Mouse (Mus musculus) v-Abl transformed pro-B cells (cell line): ENCODE data around the gene Cyp26c1.

Experiments used
- in situ Hi-C, 2 experiments: fragments of 400-800 bp; cut with MboI; formaldehyde crosslinking; loops; one replicate each; pipeline ENCODE4 v1.15.1; 2025; ENCODE audit not compliant: unreplicated experiment in 2 of 2

Gene Cyp26c1

DNA sequence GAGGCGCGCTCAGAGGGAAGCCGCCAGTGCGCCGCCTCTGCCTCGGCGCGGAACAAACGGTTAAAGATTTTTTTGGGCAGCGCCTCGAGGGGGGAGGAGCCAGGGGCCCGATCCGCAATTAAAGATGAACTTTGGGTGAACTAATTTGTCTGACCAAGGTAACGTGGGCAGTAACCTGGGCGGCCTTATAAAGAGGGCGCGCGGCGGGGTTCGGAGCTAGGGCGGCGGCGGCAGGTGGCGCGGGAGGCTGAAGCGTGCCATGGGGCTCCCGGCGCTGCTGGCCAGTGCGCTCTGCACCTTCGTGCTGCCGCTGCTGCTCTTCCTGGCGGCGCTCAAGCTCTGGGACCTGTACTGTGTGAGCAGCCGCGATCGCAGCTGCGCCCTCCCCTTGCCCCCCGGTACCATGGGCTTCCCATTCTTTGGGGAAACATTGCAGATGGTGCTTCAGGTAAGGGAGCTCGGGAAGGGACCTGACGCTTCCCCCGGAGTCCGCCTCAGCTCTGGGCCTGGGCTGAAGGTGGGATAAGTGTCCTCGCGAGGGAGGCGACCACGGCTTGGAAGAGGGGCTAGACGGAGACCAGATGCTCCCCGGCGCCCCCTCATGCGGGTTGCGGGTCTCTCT, 12.4 kb downstream of the Cyp26c1 start, which contains the start of gene Cyp26a1:
Cyp26a1 (plus strand) TSS at position 148 of the 622 bp plus-strand sequence.
- in situ Hi-C loops, result loop anchor here in 1 of 2 experiments (5.0 kb wide), 1 partner anchor 350 kb away; no protein-coding TSS in a partner anchor

DNA sequence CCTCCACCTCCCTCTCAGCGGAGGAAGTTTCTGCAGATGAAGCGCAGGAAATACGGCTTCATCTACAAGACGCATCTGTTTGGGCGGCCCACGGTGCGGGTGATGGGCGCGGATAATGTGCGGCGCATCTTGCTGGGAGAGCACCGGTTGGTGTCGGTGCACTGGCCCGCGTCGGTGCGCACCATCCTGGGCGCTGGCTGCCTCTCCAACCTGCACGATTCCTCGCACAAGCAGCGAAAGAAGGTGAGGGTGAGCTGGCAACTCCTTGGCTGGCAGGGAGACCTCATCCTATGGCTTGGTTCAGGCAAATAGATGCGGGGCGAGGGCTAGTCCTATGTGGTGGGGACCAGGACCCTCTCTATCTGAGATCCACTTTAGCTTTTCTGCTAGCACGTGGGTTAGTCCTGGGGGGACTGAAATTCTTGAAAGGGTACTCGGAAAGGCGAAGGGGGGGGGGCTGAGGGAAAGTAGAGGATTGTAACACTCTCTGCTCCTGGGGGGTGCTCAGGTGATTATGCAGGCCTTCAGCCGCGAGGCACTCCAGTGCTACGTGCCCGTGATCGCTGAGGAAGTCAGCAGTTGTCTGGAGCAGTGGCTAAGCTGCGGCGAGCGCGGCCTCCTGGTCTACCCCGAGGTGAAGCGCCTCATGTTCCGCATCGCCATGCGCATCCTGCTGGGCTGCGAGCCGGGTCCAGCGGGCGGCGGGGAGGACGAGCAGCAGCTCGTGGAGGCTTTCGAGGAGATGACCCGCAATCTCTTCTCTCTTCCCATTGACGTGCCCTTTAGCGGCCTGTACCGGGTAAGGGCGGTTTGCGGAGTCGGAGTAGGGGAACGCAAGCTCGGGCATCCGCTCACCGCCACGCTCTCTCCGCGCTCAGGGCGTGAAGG, 13.1 kb downstream of the Cyp26c1 start:
- in situ Hi-C loops, result loop anchor here in 1 of 2 experiments (5.0 kb wide), 1 partner anchor 349 kb away; no protein-coding TSS in a partner anchor

DNA sequence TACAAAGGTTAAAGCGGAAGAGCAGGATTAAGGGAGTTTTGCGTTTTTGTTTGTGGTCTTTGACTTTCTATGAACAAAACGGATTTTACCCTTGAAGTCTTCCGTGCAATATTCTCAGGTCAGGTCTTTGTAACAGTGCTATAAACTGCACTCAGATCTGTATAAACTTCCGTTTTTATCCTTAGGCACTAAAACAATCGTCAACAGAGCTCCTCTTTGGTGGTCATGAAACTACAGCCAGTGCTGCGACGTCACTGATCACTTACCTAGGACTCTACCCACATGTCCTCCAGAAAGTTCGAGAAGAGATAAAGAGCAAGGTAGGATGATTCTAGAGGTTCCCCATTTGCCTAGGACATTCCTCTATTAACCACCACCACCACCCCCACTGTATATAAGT, 14.3 kb downstream of the Cyp26c1 start:
- in situ Hi-C loops, result loop anchor here (5.0 to 10.0 kb wide), 8 partner anchors 132 to 655 kb away; no protein-coding TSS in a partner anchor

DNA sequence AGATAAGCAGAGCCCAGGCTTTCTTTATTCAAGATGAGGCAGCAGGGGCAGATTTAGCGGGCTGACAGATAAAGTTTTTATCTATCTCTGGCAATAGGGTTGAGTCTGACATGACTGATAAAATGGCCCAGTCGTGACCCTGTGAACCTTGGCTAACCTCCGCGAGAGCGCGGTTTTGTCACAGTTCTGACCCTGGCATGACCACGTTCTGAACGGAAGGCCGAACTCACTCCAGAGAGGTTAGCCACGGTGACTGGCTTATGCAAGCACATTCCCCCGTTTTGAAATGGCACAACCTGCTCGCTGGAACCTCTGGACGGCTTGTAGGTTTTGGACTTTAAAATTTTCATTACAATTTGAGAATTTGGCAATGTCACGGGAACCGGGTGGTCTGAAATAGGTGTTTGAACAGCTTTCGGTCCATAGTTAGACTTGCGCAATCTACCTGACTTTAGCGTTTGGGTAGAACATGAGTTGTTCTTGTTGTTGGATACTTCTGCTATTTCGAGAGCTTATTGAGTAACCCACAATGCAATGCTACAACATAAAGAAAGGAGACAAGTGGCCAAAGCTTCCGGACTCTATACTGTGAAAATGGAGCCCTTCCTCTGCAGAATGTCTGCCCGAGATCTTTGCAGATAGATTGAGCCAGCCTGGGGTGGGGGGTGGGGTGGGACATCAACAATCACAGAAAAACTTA, 17.1 kb downstream of the Cyp26c1 start:
- in situ Hi-C loops, result loop anchor here (5.0 to 10.0 kb wide), 7 partner anchors 135 to 652 kb away; no protein-coding TSS in a partner anchor

DNA sequence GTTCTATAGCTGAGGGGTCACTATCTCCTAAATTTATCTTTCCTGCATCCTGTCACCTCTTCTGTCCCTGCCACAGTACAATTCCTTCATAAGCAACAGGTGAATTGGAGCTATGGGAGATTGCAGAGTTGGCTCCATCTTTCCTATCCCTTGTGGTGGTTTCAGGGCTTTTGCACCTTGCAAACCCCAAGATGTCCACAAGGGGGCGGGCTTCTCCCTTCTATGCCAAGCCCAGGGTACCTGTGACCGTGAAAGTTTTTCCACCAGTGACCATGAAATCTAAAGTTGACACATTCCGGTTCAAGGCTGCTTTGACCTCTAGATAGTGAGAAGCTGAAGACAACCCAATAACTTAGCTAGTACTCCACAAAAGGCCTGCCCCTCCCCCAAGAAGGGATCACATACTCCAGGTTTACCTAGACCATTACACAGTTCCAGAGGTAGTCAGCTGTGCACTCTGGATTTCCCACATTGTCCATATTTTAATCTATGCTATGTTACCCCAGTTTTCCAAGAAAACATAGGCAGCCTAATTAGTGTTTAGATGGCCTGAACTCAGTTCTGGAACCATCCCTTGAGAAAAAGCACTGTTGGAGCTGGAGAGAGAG, 18.6 kb downstream of the Cyp26c1 start:
- in situ Hi-C loops, result loop anchor here (5.0 to 10.0 kb wide), 7 partner anchors 133 to 651 kb away; no protein-coding TSS in a partner anchor

DNA sequence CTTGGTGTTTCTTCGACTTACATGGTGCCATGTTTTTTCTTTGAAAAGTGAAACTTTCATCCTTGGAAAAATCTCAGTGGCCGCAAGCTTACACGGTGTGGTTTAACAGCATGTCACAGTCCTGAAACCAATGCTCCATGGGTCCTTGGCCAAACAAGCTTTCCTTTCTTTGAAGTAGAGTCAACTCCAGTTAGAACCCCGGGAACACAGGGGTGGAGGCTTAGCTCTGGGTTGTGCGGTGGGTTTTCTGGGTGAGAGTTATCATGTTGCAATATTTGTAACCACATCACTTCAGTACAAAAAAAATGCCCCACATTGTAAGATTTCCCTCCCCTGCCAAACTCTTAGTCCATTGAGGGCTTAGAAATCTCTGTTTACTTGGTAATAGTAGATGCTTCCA, 20.3 kb downstream of the Cyp26c1 start:
- in situ Hi-C loops, result loop anchor here (10.0 kb wide), 2 partner anchors 141 to 649 kb away; no protein-coding TSS in a partner anchor

DNA sequence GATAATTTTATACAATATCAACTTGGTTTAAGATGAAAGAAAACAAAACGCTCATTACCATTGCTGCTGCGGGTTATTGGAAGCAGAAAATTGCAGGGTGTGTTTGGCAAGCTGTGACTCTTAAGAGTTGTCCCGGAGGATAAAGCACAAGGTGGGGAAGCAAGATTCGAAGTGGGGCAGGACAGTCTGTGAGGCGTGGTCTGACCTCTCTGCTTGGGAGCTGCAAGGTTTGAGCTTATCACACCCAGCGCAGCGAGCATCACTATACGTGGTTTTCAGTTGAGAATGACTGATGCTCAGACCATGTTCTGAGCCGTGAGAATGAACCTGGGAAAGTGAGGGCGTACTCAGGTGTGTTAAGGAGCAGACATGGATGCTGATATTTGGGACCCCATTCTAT, 29.3 kb downstream of the Cyp26c1 start:
- in situ Hi-C loops, result no loop called here

DNA sequence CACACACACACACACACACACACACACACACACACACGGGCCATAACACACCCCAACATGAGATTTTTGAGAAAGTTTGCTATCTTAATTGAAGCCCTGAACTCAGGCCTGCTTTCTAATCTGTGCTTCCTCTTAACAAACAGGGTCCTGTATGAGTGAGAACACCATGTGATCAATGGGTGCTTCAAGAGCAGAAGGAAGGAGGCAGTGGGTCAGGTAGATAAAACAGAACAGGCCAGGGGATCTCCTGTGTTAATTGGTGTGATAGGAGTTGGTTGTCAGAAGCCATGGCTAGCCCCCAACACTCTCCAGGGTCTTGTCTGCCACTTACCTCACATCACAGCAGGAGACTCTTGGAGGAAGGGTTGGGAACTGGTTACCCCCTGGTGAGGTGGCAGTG, 30.6 kb downstream of the Cyp26c1 start:
- in situ Hi-C loops, result no loop called here

DNA sequence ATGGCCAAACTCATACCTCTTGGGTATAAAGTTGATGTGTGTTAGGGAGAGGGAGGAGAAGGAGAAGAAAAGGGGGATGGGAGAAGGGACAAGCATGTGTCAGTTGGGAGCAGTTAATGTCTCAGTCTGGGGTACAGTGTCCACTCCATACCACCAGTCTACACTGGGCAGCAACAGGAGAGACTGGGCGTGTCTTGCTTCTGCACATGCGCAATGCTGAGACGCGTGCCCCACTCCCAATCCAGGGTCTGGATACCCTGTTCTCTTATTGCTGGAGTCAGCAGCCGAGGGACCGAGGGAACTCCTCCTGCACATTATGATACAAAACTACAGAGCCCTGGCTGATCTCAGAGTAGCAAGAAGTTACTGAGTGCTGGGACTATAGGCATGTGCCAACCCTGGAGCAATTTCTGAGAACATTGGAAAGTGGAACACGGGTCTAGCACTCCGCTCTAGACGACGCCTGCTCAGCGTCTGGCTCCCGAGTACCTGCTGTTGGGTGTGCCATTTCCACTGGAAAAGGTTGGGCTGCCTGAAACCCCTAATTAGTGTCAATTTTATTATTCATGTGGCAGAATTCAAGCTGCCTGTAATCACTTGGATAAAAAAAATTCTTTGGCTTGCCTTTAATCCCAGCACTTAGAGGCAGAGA, 31.3 kb downstream of the Cyp26c1 start:
- in situ Hi-C loops, result no loop called here

DNA sequence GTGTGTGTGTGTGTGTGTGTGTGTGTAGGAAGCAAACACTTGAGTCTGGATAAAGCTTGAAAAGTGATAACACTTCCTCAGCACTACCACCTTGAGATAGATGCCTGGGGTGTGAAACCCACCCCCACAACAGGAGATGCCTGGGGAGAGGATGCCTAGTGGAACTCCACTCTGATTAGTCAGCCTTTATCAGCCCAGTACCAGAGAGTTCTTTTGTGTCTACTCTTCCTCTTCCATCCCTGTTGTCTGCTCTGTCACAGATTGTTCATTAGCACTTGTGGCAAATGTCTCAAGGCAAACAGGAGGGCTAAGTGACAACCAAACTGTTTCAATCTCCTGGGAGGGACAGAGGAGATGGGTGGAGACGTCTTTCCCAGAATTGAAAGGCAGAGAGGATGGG, 33.8 kb downstream of the Cyp26c1 start:
- in situ Hi-C loops, result no loop called here

DNA sequence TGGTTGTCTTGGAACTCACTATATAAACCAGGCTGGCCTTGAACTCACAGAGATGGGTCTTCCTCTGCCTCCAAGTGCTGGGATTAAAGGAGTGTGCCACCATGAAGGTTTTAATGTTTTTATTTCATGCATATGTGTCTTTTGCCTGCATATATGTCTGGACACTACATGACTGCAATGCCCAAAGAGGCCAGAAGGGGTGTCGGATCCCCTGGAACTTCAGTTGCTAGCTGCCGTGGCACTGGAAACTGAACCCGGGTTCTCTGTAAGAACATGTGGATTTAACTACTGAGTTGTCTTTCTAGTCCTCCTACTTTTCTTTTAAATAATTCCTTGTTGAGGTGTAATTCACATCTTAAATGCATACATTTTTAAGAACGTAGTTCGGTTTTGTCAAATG, 39.2 kb downstream of the Cyp26c1 start:
- in situ Hi-C loops, result no loop called here

DNA sequence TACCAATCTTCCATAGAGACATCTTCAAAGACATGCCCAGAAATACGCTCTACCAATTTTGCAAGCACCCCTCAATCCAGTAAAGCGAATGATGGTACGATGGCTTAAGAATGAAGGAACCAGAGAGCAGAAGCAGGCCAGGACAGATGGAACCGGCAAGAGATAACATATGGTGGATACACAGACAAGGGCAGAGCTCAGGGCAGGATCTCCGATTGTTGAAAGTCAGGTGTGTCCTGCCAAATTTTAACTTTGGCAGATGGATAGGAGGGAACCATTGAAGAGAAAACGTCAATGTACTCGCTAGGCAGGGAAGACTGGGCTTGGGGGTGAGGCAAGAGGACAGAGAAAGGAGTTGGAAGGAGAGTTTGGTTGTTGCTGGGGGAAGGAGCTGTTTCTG, 41.2 kb downstream of the Cyp26c1 start:
- in situ Hi-C loops, result no loop called here

DNA sequence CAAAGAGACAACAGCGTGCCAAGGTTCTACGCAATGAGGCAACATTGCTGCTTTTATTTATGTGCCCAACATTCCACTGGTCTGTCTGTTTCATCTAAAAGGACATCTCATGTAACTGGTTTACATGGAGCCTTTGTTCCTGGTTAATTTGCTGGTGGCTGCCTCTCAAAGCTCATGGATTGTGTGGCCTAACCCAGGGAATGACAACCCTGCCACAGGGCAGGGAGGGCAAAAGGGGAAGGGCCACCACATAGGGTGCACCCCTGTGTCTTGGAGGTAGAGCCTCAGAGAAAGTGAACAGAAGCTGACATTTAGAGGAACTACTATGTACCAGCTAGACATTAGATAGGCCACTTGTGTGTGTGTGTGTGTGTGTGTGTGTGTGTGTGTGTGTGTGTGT, 42.0 kb downstream of the Cyp26c1 start:
- in situ Hi-C loops, result no loop called here

DNA sequence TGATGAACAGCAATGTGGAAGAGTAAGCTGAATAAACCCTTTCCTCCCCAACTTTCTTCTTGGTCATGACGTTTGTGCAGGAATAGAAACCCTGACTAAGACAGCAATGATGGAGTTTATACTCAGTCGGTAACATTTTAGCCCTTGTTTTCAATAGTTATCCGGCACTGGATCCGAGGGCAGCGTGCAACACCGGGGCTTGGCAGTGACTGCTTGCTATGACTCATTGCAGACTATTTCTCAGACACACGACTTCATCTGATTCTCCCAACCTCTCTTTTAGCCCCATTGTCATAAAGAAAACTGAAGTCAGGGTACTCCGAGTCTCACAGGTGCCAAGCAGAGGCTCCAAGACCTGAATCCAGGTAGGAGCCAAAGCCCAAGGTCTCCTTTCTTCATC, 50.0 kb downstream of the Cyp26c1 start:
- in situ Hi-C loops, result no loop called here

DNA sequence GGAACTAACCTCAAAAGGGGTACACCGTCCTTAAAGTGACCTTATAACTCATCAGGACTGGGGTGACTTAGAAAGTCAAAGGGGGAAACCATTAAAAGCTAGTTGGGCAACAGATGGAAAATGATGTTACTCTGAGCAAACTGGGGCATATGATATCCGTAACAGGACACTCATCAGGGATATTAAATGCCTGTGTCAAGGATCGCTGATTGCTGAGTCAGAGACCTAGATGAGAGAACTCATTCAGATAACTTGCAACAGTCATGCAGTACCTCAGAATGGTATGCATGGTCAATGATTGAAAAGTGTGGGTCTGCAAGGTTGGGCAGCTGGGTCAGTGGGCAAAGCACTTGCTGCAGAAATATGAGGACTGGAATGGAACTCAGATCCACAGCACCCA, 53.2 kb downstream of the Cyp26c1 start:
- in situ Hi-C loops, result no loop called here

DNA sequence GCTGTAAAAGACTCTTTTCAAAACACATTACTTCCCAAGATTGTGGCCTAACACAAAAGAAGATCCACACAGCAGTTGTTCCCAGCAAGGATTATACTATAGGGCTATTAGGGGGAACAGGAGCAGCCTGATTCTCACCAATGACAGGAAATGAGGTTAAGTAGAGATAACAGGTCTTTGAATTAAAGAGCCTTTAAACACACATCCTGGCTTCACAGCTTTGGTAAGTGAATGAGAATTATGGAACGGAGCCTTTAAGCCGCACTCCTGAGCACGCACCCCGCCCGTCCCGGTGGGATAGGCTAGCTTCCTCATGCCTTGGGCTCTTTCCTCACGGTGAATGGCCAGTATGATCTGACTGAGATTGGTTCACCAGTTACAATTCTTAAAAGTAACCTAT, 54.7 kb downstream of the Cyp26c1 start:
- in situ Hi-C loops, result no loop called here
